Mouse (Mus musculus) thymus, postnatal 14 days (tissue): ENCODE results near the gene Oxct1.

Source experiments
- DNase-seq: peaks from one replicate; pipeline ENCODE4 v3.0.0; 2021

The Oxct1 gene

GRCm38 (mm10) chr15:4138524-4138923 lies 112.3 kb downstream of the Oxct1 start:
- no peak for DNase-seq

- DNase-seq: no peak
These were observed 113.3 kb downstream of the Oxct1 start for GRCm38 (mm10) chr15:4139516-4139915.

- DNase-seq: no peak
These were observed 119.2 kb downstream of the Oxct1 start for GRCm38 (mm10) chr15:4145352-4145751.

- DNase-seq: no peak
These were observed 121.5 kb downstream of the Oxct1 start for GRCm38 (mm10) chr15:4147700-4148099.

- DNase-seq: no peak
These were observed 122.6 kb downstream of the Oxct1 start for GRCm38 (mm10) chr15:4148649-4149389.

GRCm38 (mm10) chr15:4154646-4155045 lies 128.5 kb downstream of the Oxct1 start:
- DNase-seq: no peak

- no peak for DNase-seq
These were observed 141.8 kb downstream of the Oxct1 start for GRCm38 (mm10) chr15:4167946-4168345.

- no peak for DNase-seq
These were observed 145.4 kb downstream of the Oxct1 start for GRCm38 (mm10) chr15:4171600-4171999.

GRCm38 (mm10) chr15:4197913-4198312 lies 171.7 kb downstream of the Oxct1 start:
- no peak for DNase-seq
